Mouse (Mus musculus): ENCODE results near the gene Thbs1.

DNA sequence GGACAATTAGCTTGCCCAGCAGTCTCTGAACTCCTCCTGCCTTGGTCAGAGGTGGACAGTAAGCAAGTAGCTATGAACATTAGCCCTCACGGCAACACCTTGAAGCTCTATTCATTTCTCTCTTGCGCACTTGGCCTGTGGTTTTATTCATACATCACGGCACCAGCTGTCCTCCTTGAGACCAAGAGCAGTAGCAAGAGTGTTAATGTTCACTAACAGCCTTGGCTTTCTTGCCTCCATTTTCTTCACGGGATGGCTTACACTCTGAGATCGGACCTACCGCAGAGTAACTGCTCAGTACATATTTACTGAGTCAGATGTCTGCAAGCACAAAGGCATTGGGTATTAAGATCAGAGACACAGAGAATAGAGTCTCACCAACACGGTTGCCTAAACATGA lies 12.8 kb downstream of the Thbs1 start:
- TF ChIP-seq CEBPB (IDR thresholded peaks at IDR 0.05; ENCODE audit: low read depth): no peak
- TF ChIP-seq CTCF (IDR thresholded peaks at IDR 0.05; ENCODE audit: control insufficient read depth, insufficient read depth, insufficient read length): no peak
- TF ChIP-seq USF1 (IDR thresholded peaks at IDR 0.05; ENCODE audit: low read depth): no peak
- TF ChIP-seq FOSL1 (IDR thresholded peaks at IDR 0.05; ENCODE audit: insufficient read depth, low read length, poor library complexity, severe bottlenecking): no peak
- no peak for TF ChIP-seq MYOD1 (IDR thresholded peaks at IDR 0.05; ENCODE audit: control insufficient read depth, insufficient read length, low read depth)
- TF ChIP-seq MAX (IDR thresholded peaks at IDR 0.05): no peak

Data from C2C12 (cell line).